In genomic region chr14:29720334-29720911, GRCm38 (mm10) we compare ENCODE assay signal across 10 mouse cellular contexts. TPM values are rescaled to one million over a fixed set of nuclear protein-coding genes. Genes with fewer than 3 reads are reported as not detected.
DNase-seq lines count a peak whose midpoint lies in the region; ATAC-seq and TF ChIP-seq lines count a peak whose summit lies in the region.
"Had no signal": no experiment of that assay in that cellular context is flagged by ENCODE, and none has a peak within 500 bp of the region (broad histone marks: within the 10 kb centered on the region; RNA-seq: fewer than 3 reads in every experiment).

No protein-coding gene starts in this region.

- no peak overlapping the region for H3K27ac ChIP-seq in cerebellum, adult 2 months (ENCODE audit: insufficient read depth, low read length)
- H3K27ac ChIP-seq in limb, embryonic 11.5 days (replicated peaks; ENCODE audit: low read depth, low read length): no peak overlapping the region
- no peak overlapping the region for H3K27ac ChIP-seq in limb, embryonic 10.5 days
- H3K27ac ChIP-seq in hindbrain, embryonic 12.5 days: peak overlapping the region; percentile 55
- H3K27ac ChIP-seq: macrophage had no signal

- peak overlapping the region; percentile 66 for H3K4me3 ChIP-seq in cerebellum, adult 2 months (replicated peaks; ENCODE audit: insufficient read depth, low read depth, low read length)
- no peak overlapping the region for H3K4me3 ChIP-seq in limb, embryonic 11.5 days (ENCODE audit: low read depth, low read length)
- H3K4me3 ChIP-seq in limb, embryonic 10.5 days: no peak overlapping the region; the same call in 1 of the 2 replicates
- H3K4me3 ChIP-seq in hindbrain, embryonic 12.5 days: peak overlapping the region; percentile 64

- no peak for TF ChIP-seq CTCF in cerebellum, adult 2 months (IDR thresholded peaks at IDR 0.05; ENCODE audit: borderline replicate concordance, insufficient read depth, low read depth, low read length)

- DNase-seq in cerebellum, adult 2 months: peak; percentile 53
- DNase-seq in limb, embryonic 11.5 days (ENCODE audit: low spot score): peak; percentile 28
- DNase-seq in limb, embryonic 10.5 days (ENCODE audit: low spot score): no peak
- peak; percentile 35 for DNase-seq in neural tube, embryonic 10.5 days (ENCODE audit: extremely low spot score, low spot score)
- DNase-seq in adrenal gland, postnatal 4 days (ENCODE audit: low spot score in 2 of 2): no peak
- DNase-seq in layer of hippocampus, adult 9-11 months: no peak
- DNase-seq: kidney, postnatal 36 days had no signal

- H3K27me3 ChIP-seq in cerebellum, adult 2 months (ENCODE audit: control insufficient read depth, insufficient read depth, low read length): no peaks in the 10 kb centered on the region
- H3K27me3 ChIP-seq in limb, embryonic 11.5 days (ENCODE audit: control insufficient read depth, insufficient read depth, low read length): peaks cover 46% of the 10 kb centered on the region
- peaks cover 86% of the 10 kb centered on the region for H3K27me3 ChIP-seq in limb, embryonic 10.5 days (ENCODE audit: low read depth, poor library complexity, severe bottlenecking)
- H3K27me3 ChIP-seq in hindbrain, embryonic 12.5 days: peaks cover 61% of the 10 kb centered on the region

- ATAC-seq in cerebellum, adult (ENCODE audit: insufficient number of reproducible peaks, low FRiP score, low TSS enrichment): no peak
- ATAC-seq in limb, embryonic 11.5 days (ENCODE audit: insufficient number of reproducible peaks, low FRiP score, low TSS enrichment, low read depth): no peak
- no peak for ATAC-seq in hindbrain, embryonic 12.5 days (ENCODE audit: low FRiP score)

- no peak for TF ChIP-seq POLR2A in cerebellum, adult 2 months (IDR thresholded peaks at IDR 0.05; ENCODE audit: borderline replicate concordance, insufficient read depth, low read length)

- peaks cover 6% of the 10 kb centered on the region; the same call in 1 of the 2 replicates for H3K4me1 ChIP-seq in cerebellum, adult 2 months (ENCODE audit: control insufficient read depth, insufficient read depth, low read length)
- H3K4me1 ChIP-seq in limb, embryonic 11.5 days (ENCODE audit: control insufficient read depth, insufficient read depth, low read length): 0 out of 2 replicates have a peak, but pooled peaks cover 6% of the 10 kb centered on the region
- peaks cover 30% of the 10 kb centered on the region for H3K4me1 ChIP-seq in limb, embryonic 10.5 days
- peaks cover 16% of the 10 kb centered on the region for H3K4me1 ChIP-seq in hindbrain, embryonic 12.5 days

- no peak overlapping the region for H3K9ac ChIP-seq in limb, embryonic 11.5 days (ENCODE audit: low read length)
- H3K9ac ChIP-seq in hindbrain, embryonic 12.5 days: peak overlapping the region; percentile 42; the same call in 1 of the 2 replicates

- no peak overlapping the region for H3K4me2 ChIP-seq in limb, embryonic 11.5 days (ENCODE audit: low read depth, severe bottlenecking)
- H3K4me2 ChIP-seq in hindbrain, embryonic 12.5 days (replicated peaks): peak overlapping the region; percentile 99

- H3K36me3 ChIP-seq in limb, embryonic 11.5 days (ENCODE audit: control insufficient read depth, insufficient read depth, low read length): no peaks in the 10 kb centered on the region
- H3K36me3 ChIP-seq in limb, embryonic 10.5 days: no peaks in the 10 kb centered on the region
- H3K36me3 ChIP-seq in hindbrain, embryonic 12.5 days: no peaks in the 10 kb centered on the region

- no peaks in the 10 kb centered on the region for H3K9me3 ChIP-seq in limb, embryonic 11.5 days (ENCODE audit: control insufficient read depth, low read length)
- H3K9me3 ChIP-seq in limb, embryonic 10.5 days (replicated peaks): no peaks in the 10 kb centered on the region
- H3K9me3 ChIP-seq in hindbrain, embryonic 12.5 days (replicated peaks): no peaks in the 10 kb centered on the region

- 7% methylated on average over 17 of the region's 17 CpGs for WGBS in cerebellum, adult 2 months
- 6% methylated on average over 17 of the region's 17 CpGs for WGBS in limb, embryonic 11.5 days
- 4% methylated on average over 17 of the region's 17 CpGs for WGBS in limb, embryonic 10.5 days
- 3% methylated on average over 17 of the region's 17 CpGs for WGBS in hindbrain, embryonic 12.5 days

RNA-seq across cellular contexts. Expression of gene Cacna2d3, which starts 1.2 kb away (rescaled TPM):
- 40.2 and 40.3 TPM in 2 replicates for polyA plus RNA-seq in cerebellum, adult 2 months (2012; rRNA removed)
- 1.9 and 2.0 TPM in 2 replicates for polyA plus RNA-seq in limb, embryonic 11.5 days (2014; fragmentation: Nextera tagmentation; extraction: Ambion mirVana)
- 0.55 and 0.86 TPM in 2 replicates for polyA plus RNA-seq in limb, embryonic 10.5 days (2016; fragmentation: Nextera tagmentation; extraction: Ambion mirVana)
- 36.5 and 38.4 TPM in 2 replicates for polyA plus RNA-seq in hindbrain, embryonic 12.5 days (2016; fragmentation: Nextera tagmentation; extraction: Ambion mirVana)
- 1 to 10 TPM; 3.0 TPM for total RNA-seq in adrenal gland, postnatal 4 days (2021)
- polyA plus RNA-seq: macrophage had no signal

Comparison
In these comparisons a context has a peak if more than half of its experiments do, and no peak if none do; other contexts are left out.
1. DNase-seq: peak in cerebellum, adult 2 months (2 of 2), limb, embryonic 11.5 days (single experiment) and neural tube, embryonic 10.5 days (single experiment); none in limb, embryonic 10.5 days (single experiment), adrenal gland, postnatal 4 days (0 of 2) and layer of hippocampus, adult 9-11 months (single experiment).
2. H3K4me3 ChIP-seq: peak in cerebellum, adult 2 months (single experiment) and hindbrain, embryonic 12.5 days (single experiment); none in limb, embryonic 11.5 days (single experiment) and limb, embryonic 10.5 days (single experiment).
3. RNA of gene Cacna2d3, which starts 1.2 kb away (polyA plus RNA-seq): 40.2 to 40.3 TPM in cerebellum, adult 2 months and 36.5 to 38.4 TPM in hindbrain, embryonic 12.5 days; 1.9 to 2.0 TPM in limb, embryonic 11.5 days and 0.55 to 0.86 TPM in limb, embryonic 10.5 days; every median in the first group is over 10 times any median in the second.